Mouse (Mus musculus) thymus, postnatal 10 days (tissue): Measurements from ENCODE around the gene Ccdc54.

ENCODE experiments used
- DNase-seq, 2 experiments: peaks; one replicate each; pipeline ENCODE4 v3.0.0; 2021; ENCODE audit warnings: low spot score in 2 of 2

Gene Ccdc54

DNA sequence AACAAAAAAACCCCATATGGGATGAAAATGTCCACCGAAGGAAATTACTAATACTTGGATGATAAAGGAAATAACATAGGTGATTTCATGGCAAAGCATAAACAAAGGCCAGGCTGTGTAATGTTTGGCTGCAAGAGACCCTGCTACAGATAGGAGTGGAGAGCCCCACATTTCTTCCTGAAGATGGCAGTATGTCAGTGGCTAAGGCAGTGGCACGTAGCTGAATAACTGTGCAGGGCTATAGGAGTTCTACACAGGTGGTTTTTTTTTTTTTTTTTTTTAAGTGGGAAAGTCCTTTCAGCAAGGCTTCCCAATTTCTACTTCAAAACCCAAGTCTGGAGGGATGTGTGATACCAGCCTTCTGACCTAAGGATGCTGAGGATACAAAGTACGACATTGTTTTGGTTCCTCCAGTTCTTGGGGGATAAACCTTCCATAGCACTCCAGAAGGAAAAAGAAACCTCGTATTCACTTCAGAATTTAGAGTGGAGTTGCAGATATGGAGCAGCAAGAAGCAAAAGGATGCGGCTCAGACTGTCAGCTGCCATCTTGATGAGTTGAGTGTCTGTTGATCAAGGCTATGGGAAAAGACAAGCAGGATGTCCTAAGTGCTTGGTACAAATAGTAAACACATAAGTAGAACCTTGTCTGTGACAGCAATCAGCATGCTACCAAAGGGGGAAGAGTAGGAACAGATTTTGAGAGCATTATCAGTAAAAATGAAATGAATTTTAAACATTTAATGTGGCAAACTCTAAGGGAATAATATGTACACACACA is 48.2 kb downstream of the Ccdc54 start:
- DNase-seq: no peak
